Mouse (Mus musculus) cerebellum, adult 18-20 months (tissue): ENCODE results near the gene Evi2.
A peak's percentile ranks its signal among the peaks of the same experiment; 100 is the strongest.

Experiments
- DNase-seq, 2 experiments: peaks; one replicate each; pipeline ENCODE4 v3.0.0; 2021

Gene Evi2

GRCm38 (mm10) chr11:79530333-79530761 lies at the start of gene Evi2, which contains the start of gene Evi2a:
Gene Evi2, minus strand, starts transcription at chr11:79530589.
Gene Evi2a, minus strand, starts transcription at chr11:79530609.
- peak in 1 of 2 experiments; percentile 13 for DNase-seq

- DNase-seq: peak; percentile 77 to 80
These were observed 47.4 kb upstream of the Evi2 start for GRCm38 (mm10) chr11:79577741-79578140.

GRCm38 (mm10) chr11:79575383-79576073 lies 45.1 kb upstream of the Evi2 start:
- no peak for DNase-seq

GRCm38 (mm10) chr11:79573836-79574235 lies 43.4 kb upstream of the Evi2 start:
- no peak for DNase-seq

- no peak for DNase-seq
These were observed 39.9 kb upstream of the Evi2 start for GRCm38 (mm10) chr11:79570319-79570718.

- no peak for DNase-seq
These were observed 38.0 kb upstream of the Evi2 start for GRCm38 (mm10) chr11:79568197-79568911.

GRCm38 (mm10) chr11:79566947-79567346 lies 36.6 kb upstream of the Evi2 start:
- DNase-seq: no peak

GRCm38 (mm10) chr11:79563493-79563892 lies 33.1 kb upstream of the Evi2 start:
- no peak for DNase-seq

- DNase-seq: no peak
These were observed 30.1 kb upstream of the Evi2 start for GRCm38 (mm10) chr11:79560536-79560935.

GRCm38 (mm10) chr11:79552622-79553021 lies 22.2 kb upstream of the Evi2 start:
- DNase-seq: no peak

GRCm38 (mm10) chr11:79536293-79536692 lies 5.9 kb upstream of the Evi2 start:
- DNase-seq: no peak

- DNase-seq: no peak
These were observed 5.2 kb upstream of the Evi2 start for GRCm38 (mm10) chr11:79535554-79535953.

- peak; percentile 45 to 49 for DNase-seq
These were observed 3.7 kb upstream of the Evi2 start for GRCm38 (mm10) chr11:79533950-79534690.

GRCm38 (mm10) chr11:79533311-79533710 lies 2.9 kb upstream of the Evi2 start:
- DNase-seq: no peak

GRCm38 (mm10) chr11:79531485-79531884 lies 1.1 kb upstream of the Evi2 start:
- no peak for DNase-seq

GRCm38 (mm10) chr11:79530774-79531173 lies 385 bp upstream of the Evi2 start:
- DNase-seq: no peak

GRCm38 (mm10) chr11:79529736-79530135 lies 653 bp downstream of the Evi2 start:
- no peak for DNase-seq

GRCm38 (mm10) chr11:79529226-79529625 lies 1.2 kb downstream of the Evi2 start:
- DNase-seq: no peak

- no peak for DNase-seq
These were observed 1.8 kb downstream of the Evi2 start for GRCm38 (mm10) chr11:79528601-79529000.

GRCm38 (mm10) chr11:79527739-79528384 lies 2.5 kb downstream of the Evi2 start:
- no peak for DNase-seq

- DNase-seq: no peak
These were observed 3.2 kb downstream of the Evi2 start for GRCm38 (mm10) chr11:79527015-79527738.

- DNase-seq: no peak
These were observed 3.8 kb downstream of the Evi2 start for GRCm38 (mm10) chr11:79526549-79526948.

GRCm38 (mm10) chr11:79524310-79524575 lies 6.1 kb downstream of the Evi2 start:
- no peak for DNase-seq
